Mouse (Mus musculus) cerebellum, postnatal 36 days (tissue): ENCODE data around the gene Atf4.
A peak's percentile ranks its signal among the peaks of the same experiment; 100 is the strongest.

Experiments used
- DNase-seq, 2 experiments: peaks; one replicate each; pipeline ENCODE4 v3.0.0; 2021 to 2022; ENCODE audit warnings: mixed read lengths in 2 of 2

Atf4 gene

GRCm38 (mm10) chr15:80286851-80287415 lies 31.9 kb downstream of the Atf4 start, which contains the start of gene Cacna1i:
Gene Cacna1i (plus strand): TSS chr15:80287238.
- DNase-seq, result peak; percentile 73 to 80

DNA sequence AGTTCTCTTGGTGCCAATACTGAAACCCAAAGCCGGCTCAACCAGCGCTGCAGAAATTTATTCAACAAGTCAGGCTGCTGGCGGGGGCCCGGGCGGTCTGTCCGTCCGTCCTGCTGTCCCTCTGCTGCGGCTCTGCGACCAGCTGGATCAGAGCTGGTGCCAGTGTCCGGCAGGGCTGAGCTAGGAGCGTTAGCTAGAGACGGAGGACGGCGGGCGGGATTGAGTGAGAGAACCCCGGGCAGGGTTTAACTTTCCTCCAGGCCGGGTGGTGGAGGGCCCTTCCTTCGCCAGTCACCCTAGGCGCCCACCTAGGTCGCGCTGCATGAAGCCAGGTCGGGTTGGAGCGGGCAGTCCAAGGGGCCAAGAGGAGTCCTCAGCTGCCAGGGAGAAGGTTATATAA lies 33.1 kb downstream of the Atf4 start:
- DNase-seq, result peak; percentile 66 to 67

GRCm38 (mm10) chr15:80289436-80289835 lies 34.5 kb downstream of the Atf4 start:
- peak; percentile 82 to 83 for DNase-seq

DNA sequence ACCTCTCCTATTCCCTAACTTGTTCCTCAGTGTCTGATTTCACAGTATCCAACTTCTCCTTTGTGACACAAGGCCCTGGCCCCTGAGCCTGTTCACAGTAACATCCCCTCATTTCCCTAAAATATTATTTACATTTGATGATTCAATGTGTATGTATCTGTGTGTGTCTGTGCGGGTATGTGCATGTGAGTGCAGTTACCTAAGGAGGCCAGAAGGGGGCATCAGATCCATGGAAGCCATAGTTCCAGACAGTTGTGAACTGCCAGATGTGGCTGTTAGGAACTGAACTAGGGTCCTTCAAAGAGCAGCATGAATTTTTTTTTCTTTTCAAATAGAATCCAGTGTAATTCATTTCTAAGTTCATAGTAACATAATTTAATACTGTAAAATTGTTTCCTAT lies 42.2 kb downstream of the Atf4 start:
- DNase-seq, result no peak

DNA sequence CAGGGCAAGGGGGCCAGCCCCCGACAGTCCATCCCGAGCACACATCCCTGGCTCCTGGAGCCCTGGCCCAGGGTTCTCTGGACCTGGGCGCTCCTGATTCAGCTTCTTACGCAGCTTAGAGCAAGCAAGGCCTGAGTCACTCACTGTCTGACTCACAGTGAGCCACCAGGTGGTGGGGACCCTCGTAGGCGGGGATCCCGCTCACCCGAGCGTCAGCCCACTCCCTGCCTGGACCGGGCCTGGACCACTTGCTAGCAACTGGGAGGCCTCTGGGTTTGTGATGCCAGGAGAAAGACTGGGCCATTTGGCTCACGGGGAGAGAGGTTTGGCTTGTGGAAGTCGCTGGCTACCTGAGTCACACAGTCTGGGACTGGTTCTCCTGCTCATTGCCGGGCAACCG lies 48.8 kb downstream of the Atf4 start:
- peak in 1 of 2 experiments; percentile 34 for DNase-seq

DNA sequence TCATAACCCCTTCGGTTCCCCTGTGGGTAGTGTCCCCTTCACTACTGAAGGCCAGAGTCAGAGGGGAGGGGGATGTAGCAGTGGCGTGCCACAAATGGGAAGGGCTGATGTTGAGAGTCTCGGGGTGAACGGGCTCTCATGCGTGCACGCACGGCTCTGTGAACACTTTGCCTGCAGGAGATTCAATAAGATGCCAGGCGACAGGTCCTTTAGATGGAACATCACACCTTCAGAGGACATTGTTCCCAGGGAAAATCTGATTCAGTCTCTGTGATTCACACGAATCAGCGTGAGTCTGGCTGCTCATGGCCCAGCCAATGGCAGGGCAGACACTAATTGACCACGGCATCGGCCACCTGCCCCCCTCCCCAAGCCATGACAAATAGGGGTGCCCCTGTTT lies 49.2 kb downstream of the Atf4 start:
- DNase-seq, result no peak

DNA sequence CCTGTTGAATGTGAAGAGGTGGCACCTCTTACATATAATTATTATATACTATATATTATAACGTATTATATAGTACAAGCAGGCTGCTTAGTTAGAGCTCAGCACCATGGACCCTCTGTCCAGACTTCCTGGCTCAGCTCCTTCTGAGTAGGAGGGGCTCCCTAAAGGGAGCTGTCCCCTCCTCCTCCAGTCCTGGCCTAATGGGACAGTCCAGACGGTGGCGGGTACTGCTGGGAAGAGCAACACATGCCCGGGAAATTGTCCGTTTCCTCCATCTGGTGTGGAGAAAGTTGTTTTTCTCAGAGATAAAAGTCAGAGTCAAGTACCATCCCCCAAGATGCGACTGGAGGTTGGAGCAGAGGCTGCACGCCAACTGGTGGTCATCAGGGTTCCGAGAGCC lies 51.2 kb downstream of the Atf4 start:
- peak in 1 of 2 experiments; percentile 45 for DNase-seq
